Mouse (Mus musculus) lung, adult 2 months (tissue): ENCODE measurements around the gene Cdhr5.

ENCODE experiments used
- CTCF ChIP-seq: fragments of 200-500 bp; IDR thresholded peaks from 2 replicates; pipeline ENCODE4 v1.5.1; 2011; ENCODE audit warnings: mild to moderate bottlenecking, low read length, control low read depth; ENCODE audit not compliant: insufficient read depth
- POLR2A ChIP-seq: fragments of 200-500 bp; IDR thresholded peaks from 2 replicates; pipeline ENCODE4 v1.6.1; 2011; ENCODE audit warnings: low read depth, mild to moderate bottlenecking, control low read depth, low read length, borderline replicate concordance; ENCODE audit errors: extremely low read depth

GRCm38 (mm10) chr7:141301386-141301785, 24.8 kb upstream of the Cdhr5 start:
- no peak for TF ChIP-seq POLR2A
- no peak for TF ChIP-seq CTCF
